Mouse (Mus musculus) liver, embryonic 16.5 days (tissue): ENCODE data around the gene Sh2d1a. TPM values are rescaled to one million over a fixed set of nuclear protein-coding genes. Genes with fewer than 3 reads are reported as not detected.

ENCODE experiments used
- ATAC-seq: fragments of 200-750 bp; cut with Nextera tagmentation; 2 replicates; pipeline ENCODE4 v1.8.0; 2017; ENCODE audit warnings: low read depth, mild to moderate bottlenecking, moderate number of reproducible peaks, moderate library complexity
- H3K27ac ChIP-seq: fragments of 300-500 bp; sonication (generic); 2 replicates; pipeline ENCODE4 v1.5.1; 2014; ENCODE audit warnings: mild to moderate bottlenecking, low read length
- H3K27me3 ChIP-seq: fragments of 300-500 bp; sonication (generic); 2 replicates; pipeline ENCODE4 v1.6.1; 2014; ENCODE audit warnings: low read depth, low read length, mixed read lengths; ENCODE audit not compliant: control insufficient read depth, insufficient read depth
- H3K36me3 ChIP-seq: fragments of 300-500 bp; sonication (generic); 2 replicates; pipeline ENCODE4 v1.6.1; 2014; ENCODE audit warnings: mild to moderate bottlenecking; ENCODE audit not compliant: control insufficient read depth, insufficient read depth
- H3K4me1 ChIP-seq: fragments of 300-500 bp; sonication (generic); 2 replicates; pipeline ENCODE4 v1.6.1; 2014; ENCODE audit warnings: low read depth, low read length, mixed read lengths; ENCODE audit not compliant: control insufficient read depth
- H3K4me2 ChIP-seq: fragments of 300-500 bp; sonication (generic); 2 replicates; pipeline ENCODE4 v1.6.1; 2014; ENCODE audit warnings: low read depth, low read length, mixed read lengths
- H3K4me3 ChIP-seq: fragments of 300-500 bp; sonication (generic); 2 replicates; pipeline ENCODE4 v1.5.1; 2014; ENCODE audit warnings: low read depth, mild to moderate bottlenecking, low read length
- H3K9ac ChIP-seq: fragments of 300-500 bp; sonication (generic); 2 replicates; pipeline ENCODE4 v1.6.1; 2014; ENCODE audit warnings: low read depth, low read length
- H3K9me3 ChIP-seq: fragments of 300-500 bp; sonication (generic); replicated peaks from 2 replicates; pipeline ENCODE4 v1.6.1; 2016; ENCODE audit warnings: low read length; ENCODE audit not compliant: control insufficient read depth
- WGBS: fragments of 180-500 bp; shearing (Covaris S2); extraction: QIAGEN DNeasy Blood & Tissue Kit; methylation state at CpG from one replicate; pipeline ENCODE4 v1.1.7; 2014; ENCODE audit not compliant: insufficient replicate concordance; 5-methylcytosine and 5-hydroxymethylcytosine counted together
- polyA plus RNA-seq: library from polyadenylated mRNA; unstranded; fragments of >200 nt; fragmentation: Nextera tagmentation; extraction: Ambion mirVana; gene quantifications from 2 replicates; pipeline ENCODE4 v1.2.1, GENCODE M21; 2015

The Sh2d1a gene
- not detected in 2 replicates for polyA plus RNA-seq

DNA sequence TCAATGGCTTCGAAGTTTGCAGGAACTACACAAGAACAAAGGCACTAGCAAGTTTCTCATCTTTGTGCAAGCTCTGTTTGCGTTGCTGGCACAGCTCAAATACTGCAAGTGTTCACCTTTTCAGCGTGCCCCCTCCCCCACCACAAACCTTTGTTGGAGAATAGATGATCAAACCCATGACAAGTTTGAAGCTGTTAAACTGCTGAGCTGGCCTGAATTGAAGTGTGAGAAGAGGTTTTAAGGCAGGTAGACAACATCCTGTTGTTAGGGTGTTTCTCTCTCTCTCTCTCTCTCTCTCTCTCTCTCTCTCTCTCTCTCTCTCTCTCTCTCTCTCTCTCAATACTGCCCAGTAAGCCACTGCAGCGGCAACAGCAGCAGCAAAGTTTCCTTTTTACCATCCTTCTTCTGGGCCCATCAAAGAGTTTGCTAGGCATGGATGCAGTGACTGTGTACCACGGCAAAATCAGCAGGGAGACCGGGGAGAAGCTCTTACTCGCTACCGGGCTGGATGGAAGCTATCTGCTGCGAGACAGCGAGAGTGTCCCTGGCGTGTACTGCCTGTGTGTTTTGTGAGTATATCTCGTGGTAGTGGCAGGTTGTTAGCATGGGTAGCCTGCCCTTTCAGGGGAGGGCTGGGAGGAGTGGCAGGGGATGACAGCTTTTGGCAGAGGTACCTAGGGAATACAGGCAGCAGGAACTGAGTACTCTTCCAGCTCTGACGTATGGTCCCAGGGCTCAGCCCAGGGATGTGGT is at the start of gene Sh2d1a:
Gene Sh2d1a, plus strand, starts transcription at position 163 of the 753 bp plus-strand sequence.
- H3K27ac ChIP-seq: no peak within 1 kb of the TSS
- H3K4me3 ChIP-seq: no peak within 1 kb of the TSS
- H3K27me3 ChIP-seq: no peaks in the 10 kb centered on the region
- no peak within 1 kb of the TSS for H3K9ac ChIP-seq
- H3K36me3 ChIP-seq: no peaks in the 10 kb centered on the region
- WGBS: 67% methylated on average over 13 of the region's 13 CpGs
- H3K4me1 ChIP-seq: no peaks in the 10 kb centered on the region
- no peaks in the 10 kb centered on the region for H3K9me3 ChIP-seq
- ATAC-seq: no peak
- H3K4me2 ChIP-seq: no peak within 1 kb of the TSS

GRCm38 (mm10) chrX:42453001-42453400 is 49.3 kb upstream of the Sh2d1a start:
- H3K4me1 ChIP-seq: no peaks in the 10 kb centered on the region
- no peaks in the 10 kb centered on the region for H3K36me3 ChIP-seq
- H3K27ac ChIP-seq: no peak overlapping the region
- no peak overlapping the region for H3K4me3 ChIP-seq
- no peak overlapping the region for H3K9ac ChIP-seq
- 66% methylated on average over 1 of the region's 1 CpGs for WGBS
- no peak for ATAC-seq
- no peak overlapping the region for H3K4me2 ChIP-seq
- H3K9me3 ChIP-seq: no peaks in the 10 kb centered on the region
- no peaks in the 10 kb centered on the region for H3K27me3 ChIP-seq

- Histone ChIP-seq H3K27ac (no peak overlapping the region), H3K4me2 (no peak overlapping the region), H3K27me3 (no peaks in the 10 kb centered on the region), H3K9ac (no peak overlapping the region), H3K4me3 (no peak overlapping the region), H3K36me3 (no peaks in the 10 kb centered on the region), H3K9me3 (no peaks in the 10 kb centered on the region), H3K4me1 (no peaks in the 10 kb centered on the region)
- ATAC-seq: no peak
- 61% methylated on average over 7 of the region's 7 CpGs for WGBS
These were observed 47.7 kb upstream of the Sh2d1a start for GRCm38 (mm10) chrX:42454533-42454932.

DNA sequence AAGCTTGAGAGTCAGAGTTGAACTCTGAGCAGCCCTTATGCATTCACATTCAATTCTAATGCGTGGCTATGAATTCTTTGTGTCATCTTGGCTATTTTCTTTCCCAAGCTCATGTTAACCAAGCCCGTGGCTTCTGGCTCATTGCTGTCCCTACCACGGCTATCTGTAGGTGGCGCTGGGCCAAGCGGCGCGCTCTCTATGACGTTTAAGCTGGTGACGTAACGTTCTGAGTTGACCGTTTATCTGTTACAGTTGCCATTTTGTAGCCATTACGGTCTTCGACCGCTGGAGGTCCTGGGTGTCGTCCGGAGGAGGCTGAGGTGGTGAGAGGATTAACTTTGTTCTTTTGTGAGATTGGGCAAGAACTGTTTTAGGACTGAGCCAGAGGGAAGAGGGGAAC is 12.8 kb upstream of the Sh2d1a start, which contains the start of gene Tex13c2:
Gene Tex13c2, plus strand, starts transcription at position 246 of the 400 bp plus-strand sequence.
- H3K4me1 ChIP-seq: no peaks in the 10 kb centered on the region
- H3K4me3 ChIP-seq: no peak within 1 kb of the TSS
- no peak for ATAC-seq
- no peaks in the 10 kb centered on the region for H3K27me3 ChIP-seq
- no peak within 1 kb of the TSS for H3K27ac ChIP-seq
- no peak within 1 kb of the TSS for H3K4me2 ChIP-seq
- H3K9ac ChIP-seq: no peak within 1 kb of the TSS
- WGBS: 77% methylated on average over 16 of the region's 16 CpGs
- H3K9me3 ChIP-seq: no peaks in the 10 kb centered on the region
- H3K36me3 ChIP-seq: no peaks in the 10 kb centered on the region

GRCm38 (mm10) chrX:42490336-42490735 is 11.9 kb upstream of the Sh2d1a start:
- Histone ChIP-seq H3K9me3 (no peaks in the 10 kb centered on the region), H3K4me1 (no peaks in the 10 kb centered on the region), H3K4me2 (no peak overlapping the region), H3K27me3 (no peaks in the 10 kb centered on the region), H3K4me3 (no peak overlapping the region), H3K9ac (no peak overlapping the region), H3K36me3 (no peaks in the 10 kb centered on the region), H3K27ac (no peak overlapping the region)
- ATAC-seq: no peak
- 75% methylated on average over 8 of the region's 8 CpGs for WGBS

- Histone ChIP-seq H3K4me3 (no peak overlapping the region), H3K4me1 (no peaks in the 10 kb centered on the region), H3K27me3 (no peaks in the 10 kb centered on the region), H3K9me3 (no peaks in the 10 kb centered on the region), H3K27ac (no peak overlapping the region), H3K9ac (no peak overlapping the region), H3K36me3 (no peaks in the 10 kb centered on the region), H3K4me2 (no peak overlapping the region)
- no peak for ATAC-seq
These were observed 1.7 kb upstream of the Sh2d1a start for GRCm38 (mm10) chrX:42500538-42500937.

DNA sequence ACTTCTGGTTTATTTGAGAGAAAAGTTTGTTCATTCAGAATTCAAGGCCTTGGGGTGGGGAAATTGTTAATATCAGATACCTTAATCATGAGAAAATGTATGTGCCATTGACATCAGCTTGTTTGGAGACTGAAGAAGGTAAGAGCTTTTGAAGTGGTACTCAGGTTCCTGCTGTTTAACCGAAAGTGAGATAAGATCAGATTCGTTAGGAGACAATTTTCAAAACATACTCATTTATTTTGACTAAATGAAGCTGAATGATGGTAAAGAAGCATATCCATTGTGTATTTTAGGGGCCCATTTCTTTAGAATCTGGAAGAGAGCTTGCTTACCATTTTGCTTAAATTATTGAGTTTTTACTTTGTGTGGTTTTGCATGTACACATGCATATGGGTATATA is 8.9 kb downstream of the Sh2d1a start:
- Histone ChIP-seq H3K9ac (no peak overlapping the region), H3K4me3 (no peak overlapping the region), H3K27me3 (no peaks in the 10 kb centered on the region), H3K36me3 (no peaks in the 10 kb centered on the region), H3K4me2 (no peak overlapping the region), H3K9me3 (no peaks in the 10 kb centered on the region), H3K27ac (no peak overlapping the region), H3K4me1 (no peaks in the 10 kb centered on the region)
- ATAC-seq: no peak
- WGBS: 36% methylated on average over 2 of the region's 2 CpGs

- Histone ChIP-seq H3K27me3 (no peaks in the 10 kb centered on the region), H3K4me1 (no peaks in the 10 kb centered on the region), H3K27ac (no peak overlapping the region), H3K4me3 (no peak overlapping the region), H3K4me2 (no peak overlapping the region), H3K36me3 (no peaks in the 10 kb centered on the region), H3K9ac (no peak overlapping the region), H3K9me3 (no peaks in the 10 kb centered on the region)
- ATAC-seq: no peak
These were observed 10.3 kb downstream of the Sh2d1a start for GRCm38 (mm10) chrX:42512567-42512966.

DNA sequence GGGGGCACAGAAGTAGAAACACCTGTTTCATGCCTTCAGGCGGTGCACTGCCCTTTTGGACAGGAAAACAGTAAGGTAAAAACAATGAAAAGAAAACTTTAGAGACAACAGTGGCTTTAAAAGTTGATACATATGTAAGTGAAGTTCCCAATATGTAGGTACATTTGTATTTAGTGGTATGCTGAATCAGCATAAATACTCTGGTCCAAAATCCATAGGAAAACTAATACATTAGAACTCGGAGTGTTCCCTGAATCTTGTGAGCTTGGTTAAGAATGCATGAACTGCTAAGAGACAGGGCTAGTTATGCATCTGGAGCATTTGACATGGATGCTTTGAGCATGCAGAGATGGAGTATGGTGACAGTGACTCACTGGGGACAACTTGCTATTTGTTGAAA is 20.6 kb downstream of the Sh2d1a start:
- Histone ChIP-seq H3K9ac (no peak overlapping the region), H3K4me3 (no peak overlapping the region), H3K27ac (no peak overlapping the region), H3K36me3 (no peaks in the 10 kb centered on the region), H3K4me2 (no peak overlapping the region), H3K4me1 (no peaks in the 10 kb centered on the region), H3K27me3 (no peaks in the 10 kb centered on the region), H3K9me3 (no peaks in the 10 kb centered on the region)
- ATAC-seq: no peak
- 62% methylated on average over 2 of the region's 2 CpGs for WGBS
